Mouse (Mus musculus) midbrain, embryonic 12.5 days (tissue): Measurements from ENCODE around the gene Mcf2. TPM values are rescaled to one million over a fixed set of nuclear protein-coding genes. Genes with fewer than 3 reads are reported as not detected.

ENCODE experiments used
- ATAC-seq: fragments of 200-750 bp; cut with Nextera tagmentation; 2 replicates; pipeline ENCODE4 v1.8.0; 2017; ENCODE audit warnings: low read depth, moderate TSS enrichment, moderate library complexity; ENCODE audit not compliant: low FRiP score
- H3K27ac ChIP-seq: fragments of 300-500 bp; sonication (generic); replicated peaks from 2 replicates; pipeline ENCODE4 v1.5.1; 2016; ENCODE audit warnings: mild to moderate bottlenecking
- H3K27me3 ChIP-seq: fragments of 300-500 bp; sonication (generic); 2 replicates; pipeline ENCODE4 v1.6.1; 2016; ENCODE audit warnings: mild to moderate bottlenecking
- H3K36me3 ChIP-seq: fragments of 300-500 bp; sonication (generic); 2 replicates; pipeline ENCODE4 v1.6.1; 2016
- H3K4me1 ChIP-seq: fragments of 300-500 bp; sonication (generic); 2 replicates; pipeline ENCODE4 v1.6.1; 2016
- H3K4me2 ChIP-seq: fragments of 300-500 bp; sonication (generic); replicated peaks from 2 replicates; pipeline ENCODE4 v1.6.1; 2016; ENCODE audit warnings: mild to moderate bottlenecking, moderate library complexity
- H3K4me3 ChIP-seq: fragments of 300-500 bp; sonication (generic); 2 replicates; pipeline ENCODE4 v1.5.1; 2016; ENCODE audit warnings: mild to moderate bottlenecking
- H3K9ac ChIP-seq: fragments of 300-500 bp; sonication (generic); replicated peaks from 2 replicates; pipeline ENCODE4 v1.6.1; 2016; ENCODE audit warnings: mild to moderate bottlenecking, moderate library complexity
- H3K9me3 ChIP-seq: fragments of 300-500 bp; sonication (generic); 2 replicates; pipeline ENCODE4 v1.6.1; 2016; ENCODE audit warnings: mild to moderate bottlenecking
- WGBS: fragments of 180-500 bp; shearing (Covaris S2); methylation state at CpG from one replicate; pipeline ENCODE4 v1.1.7; 2016; 5-methylcytosine and 5-hydroxymethylcytosine counted together
- polyA plus RNA-seq: library from polyadenylated mRNA; unstranded; fragments of >200 nt; fragmentation: Nextera tagmentation; extraction: Ambion mirVana; gene quantifications from 2 replicates; pipeline ENCODE4 v1.2.1, GENCODE M21; 2016

Mcf2 gene
- polyA plus RNA-seq, 1 experiment from 2014 or later: 0.48 TPM

GRCm38 (mm10) chrX:60021595-60021994 lies 157.3 kb downstream of the Mcf2 start:
- Histone ChIP-seq H3K4me1 (no peaks in the 10 kb centered on the region), H3K4me2 (no peak overlapping the region), H3K27ac (no peak overlapping the region), H3K27me3 (no peaks in the 10 kb centered on the region), H3K36me3 (no peaks in the 10 kb centered on the region), H3K4me3 (no peak overlapping the region), H3K9me3 (no peaks in the 10 kb centered on the region), H3K9ac (no peak overlapping the region)
- WGBS: 80% methylated on average over 2 of the region's 2 CpGs
- ATAC-seq: no peak

- H3K4me2 ChIP-seq: no peak overlapping the region
- ATAC-seq: no peak
- H3K4me3 ChIP-seq: no peak overlapping the region
- H3K36me3 ChIP-seq: no peaks in the 10 kb centered on the region
- no peaks in the 10 kb centered on the region for H3K9me3 ChIP-seq
- H3K27me3 ChIP-seq: no peaks in the 10 kb centered on the region
- H3K9ac ChIP-seq: no peak overlapping the region
- H3K4me1 ChIP-seq: no peaks in the 10 kb centered on the region
- H3K27ac ChIP-seq: no peak overlapping the region
- WGBS: 81% methylated on average over 4 of the region's 4 CpGs
Measured at GRCm38 (mm10) chrX:60021007-60021406, 157.9 kb downstream of the Mcf2 start.

- H3K36me3 ChIP-seq: no peaks in the 10 kb centered on the region
- WGBS: 71% methylated on average over 1 of the region's 1 CpGs
- no peak overlapping the region for H3K4me3 ChIP-seq
- ATAC-seq: no peak
- H3K27ac ChIP-seq: no peak overlapping the region
- H3K27me3 ChIP-seq: no peaks in the 10 kb centered on the region
- H3K4me2 ChIP-seq: no peak overlapping the region
- H3K4me1 ChIP-seq: no peaks in the 10 kb centered on the region
- no peak overlapping the region for H3K9ac ChIP-seq
- no peaks in the 10 kb centered on the region for H3K9me3 ChIP-seq
Measured at GRCm38 (mm10) chrX:60014588-60014987, 164.3 kb downstream of the Mcf2 start.

- no peak for ATAC-seq
- H3K9me3 ChIP-seq: no peaks in the 10 kb centered on the region
- H3K4me3 ChIP-seq: no peak overlapping the region
- no peaks in the 10 kb centered on the region for H3K27me3 ChIP-seq
- no peak overlapping the region for H3K9ac ChIP-seq
- H3K36me3 ChIP-seq: no peaks in the 10 kb centered on the region
- H3K4me1 ChIP-seq: no peaks in the 10 kb centered on the region
- H3K4me2 ChIP-seq: no peak overlapping the region
- no peak overlapping the region for H3K27ac ChIP-seq
Measured at GRCm38 (mm10) chrX:60013084-60013676, 165.7 kb downstream of the Mcf2 start.

Other genes starting within 250 kb of the Mcf2 start
- not detected in 2 replicates for gene F9, start 179.6 kb downstream of the Mcf2 start, polyA plus RNA-seq